Mouse (Mus musculus): ENCODE results near the gene Ccdc181. TPM values are rescaled to one million over a fixed set of nuclear protein-coding genes. Genes with fewer than 3 reads are reported as not detected.

The Ccdc181 gene
- total and polyA plus RNA-seq, 3 experiments, result 11.0 to 15.8 TPM; not detected in 1

DNA sequence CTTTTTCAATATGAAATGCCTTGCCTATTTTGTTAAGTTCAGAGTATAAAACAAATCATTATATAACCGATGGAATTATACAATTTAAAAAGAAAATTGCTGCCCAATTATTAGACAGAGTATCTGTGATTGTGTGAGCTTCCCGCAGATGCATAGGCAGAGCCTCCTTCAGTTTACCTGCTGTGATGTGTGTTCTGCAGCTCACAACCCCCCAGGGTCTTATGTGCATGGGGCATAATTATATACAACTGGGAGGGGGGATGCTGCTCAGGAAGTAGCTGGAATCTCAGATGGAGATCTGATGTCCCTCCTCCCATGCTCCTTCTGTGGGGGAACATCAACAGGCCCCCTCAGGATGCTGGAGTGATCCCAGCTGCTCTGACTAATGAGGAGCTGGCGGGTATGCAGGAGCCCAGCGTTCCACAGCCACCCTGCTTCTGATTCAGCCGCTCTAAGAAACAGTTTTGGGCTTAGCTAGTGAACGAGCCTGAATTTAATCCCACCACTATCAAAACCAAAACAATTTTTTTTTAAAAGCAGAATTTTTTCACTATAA, 51.3 kb downstream of the Ccdc181 start:
- no peaks in the 10 kb centered on the region for H3K9me3 ChIP-seq (replicated peaks; ENCODE audit: insufficient read depth, low read length)
- no peak overlapping the region for H3K27ac ChIP-seq (ENCODE audit: control insufficient read depth, low read depth, low read length)
- H3K9ac ChIP-seq (ENCODE audit: control insufficient read depth, low read depth, low read length, poor library complexity, severe bottlenecking), result no peak overlapping the region
- no peaks in the 10 kb centered on the region for H3K79me2 ChIP-seq (ENCODE audit: control insufficient read depth, insufficient read depth, low read length, poor library complexity)
- H3K36me3 ChIP-seq (ENCODE audit: control insufficient read depth in 1 of 2, insufficient read depth in 2 of 2, low read length in 2 of 2), result no peaks in the 10 kb centered on the region
- H3K27me3 ChIP-seq (ENCODE audit: control insufficient read depth in 1 of 2, insufficient read depth in 2 of 2, low read length in 2 of 2), result no peaks in the 10 kb centered on the region
- H3K4me1 ChIP-seq (ENCODE audit: control insufficient read depth in 1 of 2, insufficient read depth in 2 of 2, low read length in 2 of 2), result no peaks in the 10 kb centered on the region
- H3K4me3 ChIP-seq (ENCODE audit: control insufficient read depth in 1 of 2, insufficient read depth in 1 of 2, low read depth in 2 of 2, low read length in 2 of 2), result no peak overlapping the region
- DNase-seq (ENCODE audit: low read depth, low spot score), result no peak
- TF ChIP-seq MYC (IDR thresholded peaks at IDR 0.05; ENCODE audit: low read depth, low read length) (no peak), MAFK (IDR thresholded peaks at IDR 0.05; ENCODE audit: borderline replicate concordance, low read depth, low read length) (no peak), MAZ (IDR thresholded peaks at IDR 0.05; ENCODE audit: low read depth, low read length) (no peak), KAT2A (conservative IDR thresholded peaks at IDR 0.05; ENCODE audit: low read depth, low read length) (no peak), CHD1 (IDR thresholded peaks at IDR 0.05; ENCODE audit: low read depth, low read length) (no peak), TAL1 (IDR thresholded peaks at IDR 0.05; ENCODE audit: low read length) (no peak), GABPA (IDR thresholded peaks at IDR 0.05; ENCODE audit: low read depth, low read length) (no peak), SMC3 (IDR thresholded peaks at IDR 0.05; ENCODE audit: low read depth, low read length) (no peak), EP300 (IDR thresholded peaks at IDR 0.05; ENCODE audit: low read depth in 1 of 2, low read length in 2 of 2) (no peak), NRF1 (IDR thresholded peaks at IDR 0.05; ENCODE audit: insufficient read depth, low read depth, low read length, poor library complexity, severe bottlenecking) (no peak), HCFC1 (IDR thresholded peaks at IDR 0.05; ENCODE audit: low read depth, low read length) (no peak), POLR2AphosphoS2 (IDR thresholded peaks at IDR 0.05; ENCODE audit: low read length) (no peak), TCF12 (IDR thresholded peaks at IDR 0.05; ENCODE audit: low read depth, low read length) (no peak), BHLHE40 (IDR thresholded peaks at IDR 0.05; ENCODE audit: borderline replicate concordance, low read depth, low read length) (no peak), ZKSCAN1 (IDR thresholded peaks at IDR 0.05; ENCODE audit: low read depth, low read length) (no peak), ELF1 (IDR thresholded peaks at IDR 0.05; ENCODE audit: low read depth, low read length) (no peak), CTCF (IDR thresholded peaks at IDR 0.05 in 2 of 3, conservative IDR thresholded peaks at IDR 0.05 in 1 of 3; ENCODE audit: control insufficient read depth in 1 of 3, insufficient read depth in 1 of 3, low read depth in 2 of 3, low read length in 3 of 3, poor library complexity in 1 of 3, severe bottlenecking in 1 of 3) (no peak), JUND (IDR thresholded peaks at IDR 0.05; ENCODE audit: low read depth, low read length) (no peak)

GRCm38 (mm10) chr1:164327764-164328163, 52.4 kb downstream of the Ccdc181 start:
- TF ChIP-seq JUND (IDR thresholded peaks at IDR 0.05; ENCODE audit: low read depth, low read length) (no peak), MYC (IDR thresholded peaks at IDR 0.05; ENCODE audit: low read depth, low read length) (no peak), NRF1 (IDR thresholded peaks at IDR 0.05; ENCODE audit: insufficient read depth, low read depth, low read length, poor library complexity, severe bottlenecking) (no peak), TBP (IDR thresholded peaks at IDR 0.05; ENCODE audit: low read depth, low read length) (no peak), GABPA (IDR thresholded peaks at IDR 0.05; ENCODE audit: low read depth, low read length) (no peak), SMC3 (IDR thresholded peaks at IDR 0.05; ENCODE audit: low read depth, low read length) (no peak), RCOR1 (IDR thresholded peaks at IDR 0.05; ENCODE audit: low read depth, low read length) (no peak), ZNF384 (IDR thresholded peaks at IDR 0.05; ENCODE audit: low read depth, low read length) (no peak), MEF2A (IDR thresholded peaks at IDR 0.05; ENCODE audit: extremely low read depth, insufficient replicate concordance, low read depth, low read length, poor library complexity, severe bottlenecking) (no peak), USF2 (IDR thresholded peaks at IDR 0.05; ENCODE audit: borderline replicate concordance in 1 of 2, insufficient read depth in 1 of 2, low read depth in 1 of 2, low read length in 2 of 2) (no peak), NELFE (IDR thresholded peaks at IDR 0.05; ENCODE audit: low read depth, low read length) (no peak), ELF1 (IDR thresholded peaks at IDR 0.05; ENCODE audit: low read depth, low read length) (no peak), HCFC1 (IDR thresholded peaks at IDR 0.05; ENCODE audit: low read depth, low read length) (no peak), GATA1 (IDR thresholded peaks at IDR 0.05; ENCODE audit: low read depth, low read length) (no peak)
- Histone ChIP-seq H3K36me3 (ENCODE audit: control insufficient read depth in 1 of 2, insufficient read depth in 2 of 2, low read length in 2 of 2) (no peaks in the 10 kb centered on the region; a peak in 1 of 4 replicates), H3K27ac (ENCODE audit: control insufficient read depth, low read depth, low read length) (no peak overlapping the region), H3K4me3 (ENCODE audit: control insufficient read depth in 1 of 2, insufficient read depth in 1 of 2, low read depth in 2 of 2, low read length in 2 of 2) (no peak overlapping the region), H3K27me3 (ENCODE audit: control insufficient read depth in 1 of 2, insufficient read depth in 2 of 2, low read length in 2 of 2) (no peaks in the 10 kb centered on the region), H3K4me1 (ENCODE audit: control insufficient read depth in 1 of 2, insufficient read depth in 2 of 2, low read length in 2 of 2) (no peaks in the 10 kb centered on the region), H3K9ac (ENCODE audit: control insufficient read depth, low read depth, low read length, poor library complexity, severe bottlenecking) (no peak overlapping the region), H3K79me2 (ENCODE audit: control insufficient read depth, insufficient read depth, low read length, poor library complexity) (no peaks in the 10 kb centered on the region), H3K9me3 (replicated peaks; ENCODE audit: insufficient read depth, low read length) (no peaks in the 10 kb centered on the region)
- DNase-seq (ENCODE audit: low read depth, low spot score), result no peak

Data from MEL (cell line).